ENCODE assay signal across 23 mouse cellular contexts in the genomic region with DNA sequence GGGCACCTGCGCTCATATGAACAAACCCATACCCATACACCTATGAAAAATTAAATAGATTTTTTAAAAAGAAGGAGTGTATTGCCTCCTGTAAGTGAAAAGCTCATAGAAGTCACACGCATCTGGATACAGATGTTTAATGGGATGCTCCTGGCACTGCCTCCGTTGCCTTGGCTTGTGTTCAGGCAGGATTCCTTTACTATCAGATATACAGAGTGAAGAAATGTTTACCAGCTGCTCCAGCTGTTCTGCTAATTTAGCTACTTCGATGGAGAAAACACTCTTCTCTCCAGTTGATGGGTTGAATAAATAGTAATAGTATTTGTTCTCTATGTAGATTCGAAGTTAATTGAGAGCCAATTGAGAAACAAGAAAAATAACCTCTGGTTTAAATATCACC. TPM values are rescaled to one million over a fixed set of nuclear protein-coding genes. Genes with fewer than 3 reads are reported as not detected.
DNase-seq lines count a peak whose midpoint lies in the region; ATAC-seq and TF ChIP-seq lines count a peak whose summit lies in the region.
"Had no signal": no experiment of that assay in that cellular context is flagged by ENCODE, and none has a peak within 500 bp of the region (broad histone marks: within the 10 kb centered on the region; RNA-seq: fewer than 3 reads in every experiment).

No protein-coding gene starts in this region.

- ATAC-seq in lung, embryonic 15.5 days (ENCODE audit: borderline replicate concordance, extremely low read depth, low FRiP score, low TSS enrichment): peak; percentile 67; the same call in 1 of the 2 replicates
- no peak for ATAC-seq in stomach, embryonic 14.5 days (ENCODE audit: insufficient number of reproducible peaks, insufficient read depth, low FRiP score, low read depth)
- no peak for ATAC-seq in stomach, postnatal 0 days (ENCODE audit: low FRiP score, low TSS enrichment)
- ATAC-seq: activated CD4-positive, CD25-positive, alpha-beta regulatory T cell, adult 4 months; forebrain, embryonic 15.5 days; hindbrain, postnatal 0 days; Patski had no signal

- no peaks in the 10 kb centered on the region for H3K36me3 ChIP-seq in heart, embryonic 10.5 days
- no peaks in the 10 kb centered on the region for H3K36me3 ChIP-seq in lung, embryonic 15.5 days
- H3K36me3 ChIP-seq in stomach, embryonic 14.5 days (ENCODE audit: control insufficient read depth, insufficient read depth, low read length): no peaks in the 10 kb centered on the region
- H3K36me3 ChIP-seq in stomach, postnatal 0 days (ENCODE audit: control insufficient read depth, insufficient read depth, low read length): no peaks in the 10 kb centered on the region
- H3K36me3 ChIP-seq: embryonic facial prominence, embryonic 15.5 days; forebrain, embryonic 15.5 days; heart, embryonic 15.5 days; hindbrain, embryonic 13.5 days had no signal

- no peaks in the 10 kb centered on the region for H3K9me3 ChIP-seq in heart, embryonic 10.5 days
- H3K9me3 ChIP-seq in lung, embryonic 15.5 days: no peaks in the 10 kb centered on the region
- H3K9me3 ChIP-seq in stomach, embryonic 14.5 days (ENCODE audit: control insufficient read depth, low read depth, low read length): no peaks in the 10 kb centered on the region
- H3K9me3 ChIP-seq in stomach, postnatal 0 days (ENCODE audit: control insufficient read depth, low read length): no peaks in the 10 kb centered on the region
- H3K9me3 ChIP-seq: embryonic facial prominence, embryonic 15.5 days; forebrain, embryonic 15.5 days; heart, embryonic 15.5 days; hindbrain, embryonic 13.5 days had no signal

- H3K4me3 ChIP-seq in heart, embryonic 10.5 days: no peak overlapping the region
- no peak overlapping the region for H3K4me3 ChIP-seq in lung, embryonic 15.5 days
- no peak overlapping the region for H3K4me3 ChIP-seq in stomach, embryonic 14.5 days (ENCODE audit: low read depth, low read length)
- no peak overlapping the region for H3K4me3 ChIP-seq in stomach, postnatal 0 days (ENCODE audit: low read depth, low read length)
- H3K4me3 ChIP-seq: embryonic facial prominence, embryonic 15.5 days; erythroblast, embryonic 14.5 days; forebrain, embryonic 15.5 days; heart, embryonic 15.5 days; hindbrain, embryonic 13.5 days had no signal

- H3K27me3 ChIP-seq in heart, embryonic 10.5 days (ENCODE audit: insufficient read depth, poor library complexity, severe bottlenecking): no peaks in the 10 kb centered on the region
- no peaks in the 10 kb centered on the region for H3K27me3 ChIP-seq in lung, embryonic 15.5 days
- no peaks in the 10 kb centered on the region for H3K27me3 ChIP-seq in stomach, embryonic 14.5 days (ENCODE audit: control insufficient read depth, insufficient read depth, low read length)
- no peaks in the 10 kb centered on the region for H3K27me3 ChIP-seq in stomach, postnatal 0 days (ENCODE audit: control insufficient read depth, insufficient read depth, low read length)
- H3K27me3 ChIP-seq: embryonic facial prominence, embryonic 15.5 days; forebrain, embryonic 15.5 days; heart, embryonic 15.5 days; hindbrain, embryonic 13.5 days; Patski had no signal

- H3K9ac ChIP-seq in lung, embryonic 15.5 days: no peak overlapping the region
- no peak overlapping the region for H3K9ac ChIP-seq in stomach, embryonic 14.5 days (replicated peaks; ENCODE audit: low read depth, low read length)
- H3K9ac ChIP-seq in stomach, postnatal 0 days (ENCODE audit: low read length): no peak overlapping the region
- H3K9ac ChIP-seq: embryonic facial prominence, embryonic 15.5 days; forebrain, embryonic 15.5 days; heart, embryonic 15.5 days; hindbrain, embryonic 13.5 days had no signal

- DNase-seq in heart, adult 18-20 months: peak; percentile 27 to 44
- DNase-seq in heart, postnatal 25 days (ENCODE audit: low spot score): no peak
- DNase-seq in heart, postnatal 4 days: peak; percentile 55
- no peak for DNase-seq in heart, embryonic 10.5 days (ENCODE audit: low spot score)
- DNase-seq in lung, postnatal 25 days (ENCODE audit: low spot score): no peak
- no peak for DNase-seq in stomach, postnatal 0 days (ENCODE audit: low spot score)
- DNase-seq: adrenal gland, adult 2 months; adrenal gland, postnatal 25 days; cerebellum, adult 18-20 months; cerebellum, adult 9-11 months; cerebellum, postnatal 36 days; gastrocnemius, postnatal 36 days had no signal

- TF ChIP-seq CTCF in stomach, postnatal 0 days (IDR thresholded peaks at IDR 0.05; ENCODE audit: low read depth): no peak

- intact Hi-C loops in heart, postnatal 25 days (cut with DNase I): loop anchor here (5.0 kb wide), 1 partner anchor 41 kb away; no protein-coding TSS in a partner anchor

- 83% methylated on average over 5 of the region's 5 CpGs for WGBS in heart, embryonic 10.5 days
- WGBS in lung, embryonic 15.5 days: 56% methylated on average over 5 of the region's 5 CpGs
- 67% methylated on average over 5 of the region's 5 CpGs for WGBS in stomach, embryonic 14.5 days
- 59% methylated on average over 5 of the region's 5 CpGs for WGBS in stomach, postnatal 0 days

- no peak overlapping the region for H3K27ac ChIP-seq in heart, embryonic 10.5 days
- no peak overlapping the region for H3K27ac ChIP-seq in lung, embryonic 15.5 days
- H3K27ac ChIP-seq in stomach, embryonic 14.5 days (ENCODE audit: low read length): 0 out of 2 replicates have a peak overlapping the region, but pooled peaks have one; percentile 10
- no peak overlapping the region for H3K27ac ChIP-seq in stomach, postnatal 0 days (replicated peaks)
- H3K27ac ChIP-seq: embryonic facial prominence, embryonic 15.5 days; forebrain, embryonic 15.5 days; heart, embryonic 15.5 days; hindbrain, embryonic 13.5 days; hindbrain, postnatal 0 days had no signal

- TF ChIP-seq EP300 in stomach, postnatal 0 days (optimal IDR thresholded peaks at IDR 0.05): no peak

- H3K4me2 ChIP-seq in lung, embryonic 15.5 days: no peak overlapping the region
- no peak overlapping the region for H3K4me2 ChIP-seq in stomach, embryonic 14.5 days (replicated peaks; ENCODE audit: low read depth, low read length)
- H3K4me2 ChIP-seq in stomach, postnatal 0 days (replicated peaks; ENCODE audit: low read depth): no peak overlapping the region
- H3K4me2 ChIP-seq: embryonic facial prominence, embryonic 15.5 days; forebrain, embryonic 15.5 days; heart, embryonic 15.5 days; hindbrain, embryonic 13.5 days had no signal

- H3K4me1 ChIP-seq in heart, embryonic 10.5 days: peaks cover 13% of the 10 kb centered on the region
- peaks cover 13% of the 10 kb centered on the region for H3K4me1 ChIP-seq in lung, embryonic 15.5 days
- H3K4me1 ChIP-seq in stomach, embryonic 14.5 days (ENCODE audit: control insufficient read depth, insufficient read depth, low read length): 0 out of 2 replicates have a peak, but pooled peaks cover 4% of the 10 kb centered on the region
- no peaks in the 10 kb centered on the region for H3K4me1 ChIP-seq in stomach, postnatal 0 days (replicated peaks; ENCODE audit: control insufficient read depth, insufficient read depth)
- H3K4me1 ChIP-seq: hindbrain, embryonic 13.5 days had no signal

RNA-seq across cellular contexts. Expression of gene Fn1, which starts 33.8 kb away (rescaled TPM):
- 10 to 100 TPM; 48.4 to 59.7 TPM for total RNA-seq in heart, adult 18-20 months (2021)
- total RNA-seq in heart, postnatal 25 days (2021): 10 to 100 TPM; 87.6 TPM
- total RNA-seq in heart, postnatal 4 days (2021): 100 to 1,000 TPM; 515 to 516 TPM
- polyA plus RNA-seq in heart, embryonic 10.5 days (2016; fragmentation: Nextera tagmentation; extraction: Ambion mirVana): 356 and 440 TPM in 2 replicates
- polyA plus RNA-seq in lung, embryonic 15.5 days (2015; fragmentation: Nextera tagmentation; extraction: Ambion mirVana): 126 and 141 TPM in 2 replicates
- 182 and 185 TPM in 2 replicates for polyA plus RNA-seq in stomach, embryonic 14.5 days (2014; fragmentation: Nextera tagmentation; extraction: Ambion mirVana)
- polyA plus RNA-seq in stomach, postnatal 0 days (2015; fragmentation: Nextera tagmentation; extraction: Ambion mirVana): 65.1 and 74.2 TPM in 2 replicates
- total RNA-seq: MEL had no signal

Comparison
In these comparisons a context has a peak if more than half of its experiments do, and no peak if none do; other contexts are left out.
1. DNase-seq: peak in heart, adult 18-20 months (2 of 2) and heart, postnatal 4 days (single experiment); none in heart, postnatal 25 days (single experiment), heart, embryonic 10.5 days (single experiment), lung, postnatal 25 days (single experiment) and stomach, postnatal 0 days (single experiment).